Mouse (Mus musculus): Measurements from ENCODE around the gene Enpp4. TPM values are rescaled to one million over a fixed set of nuclear protein-coding genes. Genes with fewer than 3 reads are reported as not detected.

Enpp4 gene
- total RNA-seq (2021), result 10 to 100 TPM; 19.0 to 19.1 TPM

DNA sequence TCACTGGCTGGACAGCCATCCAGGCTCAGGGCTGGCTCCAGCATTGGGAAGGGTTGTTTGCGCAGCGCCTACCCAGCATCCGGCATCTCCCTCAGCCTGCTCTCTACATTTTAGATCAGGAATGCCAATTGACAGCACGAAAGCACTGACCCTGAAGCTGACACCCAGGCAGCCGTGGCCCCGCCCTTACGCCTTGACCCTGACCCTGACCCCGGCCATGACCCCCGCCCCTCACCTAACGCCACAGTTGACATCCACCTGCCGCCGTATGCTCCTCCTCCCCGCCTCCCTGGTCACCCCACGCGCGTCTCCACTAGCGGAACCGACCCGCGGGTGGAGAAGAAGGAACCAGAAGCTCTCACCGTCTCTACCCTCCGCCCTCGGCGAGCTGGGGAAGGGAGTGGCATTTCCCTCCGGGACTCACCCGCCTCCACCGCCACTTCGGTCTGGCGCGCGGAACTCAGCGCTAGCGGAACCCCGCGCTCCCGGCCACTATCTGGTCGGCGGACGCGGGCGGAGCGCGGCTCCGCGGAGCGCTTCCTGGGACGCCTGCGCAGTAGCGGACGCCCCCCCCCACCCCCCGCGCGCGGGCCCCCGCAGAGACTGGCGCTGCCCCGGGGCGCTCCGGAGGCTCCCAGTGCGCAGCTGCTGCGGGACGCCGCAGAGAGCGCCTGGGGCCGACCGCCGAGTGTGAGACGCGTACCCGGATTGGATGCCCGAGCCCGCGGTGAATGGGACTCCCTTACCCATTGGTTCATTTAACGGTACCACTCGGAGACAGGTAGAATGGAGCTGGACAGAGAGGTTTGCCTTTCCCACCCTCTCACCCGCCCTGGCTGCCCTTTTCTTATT, at the start of gene Enpp4:
Gene Enpp4, minus strand, starts transcription at position 523 of the 852 bp plus-strand sequence.
- peak; percentile 84 for DNase-seq (ENCODE audit: low spot score)
- intact Hi-C loops (cut with DNase I), result no loop called here

DNA sequence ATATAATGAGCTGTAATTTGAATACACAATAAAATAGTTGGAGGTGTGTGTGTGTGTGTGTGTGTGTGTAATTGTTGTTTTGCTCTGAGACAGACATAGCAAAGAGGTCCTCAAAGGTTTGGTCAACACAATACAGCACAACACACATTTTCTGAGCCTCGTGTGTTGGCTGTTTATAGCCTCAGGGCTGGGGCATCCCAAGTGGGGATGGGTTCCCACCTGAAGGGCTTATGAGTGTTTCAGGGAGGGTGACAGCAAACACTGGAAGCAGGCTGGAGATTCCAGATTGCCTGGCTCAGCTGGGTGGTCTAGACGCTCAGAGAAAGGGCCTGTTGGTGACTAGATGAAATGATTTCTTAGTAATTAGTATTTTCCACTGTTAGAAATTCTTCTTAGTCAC, 49.6 kb upstream of the Enpp4 start:
- DNase-seq (ENCODE audit: low spot score), result no peak
- intact Hi-C loops (cut with DNase I), result no loop called here

DNA sequence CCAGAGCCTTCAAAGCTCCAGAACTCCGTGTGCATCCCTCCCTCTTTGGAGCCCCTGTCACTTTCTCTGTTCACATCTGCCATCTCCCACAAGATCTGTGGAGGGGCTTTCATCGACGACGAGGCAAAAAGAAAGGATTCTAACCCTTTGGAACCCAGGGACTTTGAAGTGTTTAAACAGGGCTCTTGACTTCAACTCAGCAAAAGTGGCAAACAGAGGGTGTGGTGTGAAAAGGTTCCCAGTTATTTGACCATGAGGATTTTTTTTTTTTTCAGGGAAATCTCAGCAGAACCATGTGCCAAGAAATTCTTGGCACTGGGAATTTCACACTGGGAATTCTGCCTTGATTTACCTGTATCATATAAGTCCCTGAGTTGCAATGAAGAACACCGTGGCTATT, 48.3 kb upstream of the Enpp4 start:
- intact Hi-C loops (cut with DNase I), result no loop called here

DNA sequence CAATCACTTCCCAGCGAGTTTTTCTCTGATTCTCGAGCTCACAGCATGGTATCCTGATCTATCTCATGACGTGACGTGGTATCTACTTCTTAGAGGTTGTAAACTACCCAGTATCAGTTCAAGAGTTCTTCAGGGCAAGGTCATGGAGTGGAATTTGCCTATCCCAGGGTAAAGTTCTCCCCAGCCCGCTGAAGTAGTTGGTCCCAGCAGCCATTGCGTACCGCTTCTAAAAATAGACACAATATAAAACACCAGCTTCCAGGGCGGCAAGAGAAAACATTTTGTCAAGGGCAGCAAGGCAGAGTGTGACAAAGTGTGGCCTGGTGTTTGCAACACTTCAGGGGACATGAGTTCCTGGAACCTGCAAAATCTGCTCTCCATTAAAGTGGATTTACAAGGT, 46.3 kb upstream of the Enpp4 start:
- DNase-seq (ENCODE audit: low spot score), result no peak
- intact Hi-C loops (cut with DNase I), result loop anchor here (1.0 to 2.0 kb wide), 2 partner anchors 37 to 105 kb away; partner anchors contain the start of gene Clic5

More for the DNA sequence above, 48.3 kb upstream of the Enpp4 start:
- no peak for DNase-seq (ENCODE audit: low spot score)

GRCm38 (mm10) chr17:44151130-44151529, 45.5 kb upstream of the Enpp4 start:
- intact Hi-C loops (cut with DNase I), result loop anchor here (1.0 to 2.0 kb wide), 2 partner anchors 38 to 106 kb away; partner anchors contain the start of gene Clic5

GRCm38 (mm10) chr17:44148109-44148846, 42.7 kb upstream of the Enpp4 start:
- intact Hi-C loops (cut with DNase I), result no loop called here
- no peak for DNase-seq (ENCODE audit: low spot score)

More at GRCm38 (mm10) chr17:44151130-44151529, 45.5 kb upstream of the Enpp4 start:
- DNase-seq (ENCODE audit: low spot score), result no peak

DNA sequence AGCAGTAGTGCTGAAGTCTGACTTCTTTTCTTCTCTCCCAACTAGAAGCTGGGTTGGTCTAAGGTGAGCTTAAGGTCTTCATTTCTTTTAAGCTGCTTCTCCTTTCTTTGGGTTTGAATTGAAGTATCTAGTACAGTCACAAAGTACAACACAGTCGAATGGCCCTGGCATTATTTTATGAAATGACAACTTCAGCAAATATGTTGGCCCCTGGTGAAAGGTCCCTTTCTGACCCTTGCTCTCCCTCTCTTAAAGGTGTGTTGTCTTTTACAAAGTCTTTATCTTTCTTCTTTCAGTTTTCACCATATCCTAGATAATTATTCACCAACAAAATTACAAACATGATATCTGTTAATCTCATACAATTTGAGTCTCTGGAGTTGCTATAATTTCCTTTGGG, 40.2 kb upstream of the Enpp4 start:
- DNase-seq (ENCODE audit: low spot score), result no peak
- intact Hi-C loops (cut with DNase I), result no loop called here

GRCm38 (mm10) chr17:44136863-44137640, 31.4 kb upstream of the Enpp4 start:
- intact Hi-C loops (cut with DNase I), result no loop called here
- DNase-seq (ENCODE audit: low spot score), result no peak

DNA sequence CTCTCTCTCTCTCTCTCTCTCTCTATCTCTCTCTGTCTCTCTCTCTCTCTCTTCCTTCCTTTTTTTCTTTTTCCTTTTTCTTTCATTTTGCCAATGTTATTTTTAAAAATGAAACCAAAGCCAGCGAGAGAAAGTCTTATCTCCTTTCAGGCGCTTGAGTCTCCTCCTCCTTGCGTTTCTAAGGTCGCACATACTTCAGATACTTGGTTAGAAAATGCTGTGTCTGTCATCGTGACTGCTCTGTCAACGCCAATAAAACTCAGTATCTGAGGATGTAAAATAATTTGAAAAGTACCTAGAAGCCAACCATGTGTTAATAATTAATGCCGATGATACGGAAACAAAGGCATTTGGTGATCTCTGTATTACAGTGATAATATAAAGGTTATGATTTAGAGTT, 30.4 kb upstream of the Enpp4 start:
- DNase-seq (ENCODE audit: low spot score), result no peak
- intact Hi-C loops (cut with DNase I), result no loop called here

GRCm38 (mm10) chr17:44134545-44134944, 28.9 kb upstream of the Enpp4 start:
- no peak for DNase-seq (ENCODE audit: low spot score)
- intact Hi-C loops (cut with DNase I), result loop anchor here (5.0 kb wide), 1 partner anchor 332 kb away; the partner anchor contains the start of gene Rcan2

GRCm38 (mm10) chr17:44134106-44134505, 28.5 kb upstream of the Enpp4 start:
- no peak for DNase-seq (ENCODE audit: low spot score)
- intact Hi-C loops (cut with DNase I), result loop anchor here (5.0 kb wide), 1 partner anchor 332 kb away; the partner anchor contains the start of gene Rcan2

GRCm38 (mm10) chr17:44130429-44130828, 24.8 kb upstream of the Enpp4 start:
- intact Hi-C loops (cut with DNase I), result loop anchor here (2.0 to 5.0 kb wide), 2 partner anchors 248 to 328 kb away; partner anchors contain the start of gene Rcan2
- peak; percentile 20 for DNase-seq (ENCODE audit: low spot score)

GRCm38 (mm10) chr17:44129092-44129750, 23.6 kb upstream of the Enpp4 start:
- intact Hi-C loops (cut with DNase I), result loop anchor here (1.0 to 2.0 kb wide), 2 partner anchors 53 to 428 kb away; no protein-coding TSS in a partner anchor
- no peak for DNase-seq (ENCODE audit: low spot score)

DNA sequence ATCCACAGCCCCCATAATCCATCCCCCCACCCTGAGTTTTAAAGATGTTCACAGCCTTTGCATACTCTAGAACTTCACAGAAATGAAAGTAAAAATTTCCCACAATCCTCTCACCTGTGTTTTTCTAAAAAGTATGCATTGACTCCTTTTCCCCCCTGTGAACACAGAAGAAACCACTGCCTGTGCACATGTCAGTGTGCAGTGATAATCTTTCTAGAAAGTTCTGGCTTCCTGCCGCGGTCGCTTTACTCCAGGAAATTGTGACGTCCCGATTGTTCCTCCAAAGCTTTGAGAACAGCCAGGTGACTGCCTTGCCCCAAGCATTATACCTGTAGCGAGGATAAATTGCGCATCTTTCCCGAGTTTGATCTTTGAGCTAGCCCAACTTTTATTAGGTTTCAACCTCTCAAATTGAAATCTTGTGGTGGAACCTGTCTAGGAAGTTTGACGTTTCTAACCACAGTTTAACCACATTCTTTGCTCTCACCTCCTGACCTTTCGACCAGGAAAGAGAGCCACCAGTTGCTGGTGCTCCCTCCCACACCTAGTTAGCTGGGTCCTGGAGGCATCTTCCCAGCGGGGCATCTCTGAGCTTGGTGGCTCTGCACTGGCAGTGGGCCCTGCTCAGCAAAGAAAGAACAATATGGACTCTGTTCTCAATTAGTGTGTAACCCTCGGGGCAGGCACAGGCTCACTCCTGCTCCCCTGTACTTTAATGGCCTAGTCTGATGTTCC, 15.9 kb upstream of the Enpp4 start:
- intact Hi-C loops (cut with DNase I), result no loop called here
- DNase-seq (ENCODE audit: low spot score), result no peak

DNA sequence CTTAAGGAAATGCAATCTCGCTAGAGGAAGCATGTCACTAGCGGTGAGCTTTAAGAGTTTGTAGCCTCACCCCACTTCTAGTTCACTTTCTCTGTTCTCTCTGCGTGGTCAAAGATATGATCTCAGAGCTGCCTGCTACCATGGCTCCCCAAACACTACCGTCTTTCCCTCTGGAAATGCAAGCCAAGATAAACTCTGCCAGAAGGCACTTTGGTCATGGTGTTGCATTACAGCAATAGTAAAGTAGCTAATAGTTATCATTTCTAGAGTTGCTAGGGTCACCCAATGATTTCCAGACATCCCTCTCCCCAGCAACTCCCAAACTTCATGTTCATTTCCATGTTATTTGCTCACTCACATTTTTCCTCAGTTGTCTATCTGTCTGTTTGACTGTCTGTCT, 12.6 kb upstream of the Enpp4 start:
- intact Hi-C loops (cut with DNase I), result no loop called here
- no peak for DNase-seq (ENCODE audit: low spot score)

- no peak for DNase-seq (ENCODE audit: low spot score)
- intact Hi-C loops (cut with DNase I), result no loop called here
Observed at GRCm38 (mm10) chr17:44117721-44118120, 12.1 kb upstream of the Enpp4 start.

- no peak for DNase-seq (ENCODE audit: low spot score)
- intact Hi-C loops (cut with DNase I), result no loop called here
Observed at GRCm38 (mm10) chr17:44116584-44116983, 11.0 kb upstream of the Enpp4 start.

DNA sequence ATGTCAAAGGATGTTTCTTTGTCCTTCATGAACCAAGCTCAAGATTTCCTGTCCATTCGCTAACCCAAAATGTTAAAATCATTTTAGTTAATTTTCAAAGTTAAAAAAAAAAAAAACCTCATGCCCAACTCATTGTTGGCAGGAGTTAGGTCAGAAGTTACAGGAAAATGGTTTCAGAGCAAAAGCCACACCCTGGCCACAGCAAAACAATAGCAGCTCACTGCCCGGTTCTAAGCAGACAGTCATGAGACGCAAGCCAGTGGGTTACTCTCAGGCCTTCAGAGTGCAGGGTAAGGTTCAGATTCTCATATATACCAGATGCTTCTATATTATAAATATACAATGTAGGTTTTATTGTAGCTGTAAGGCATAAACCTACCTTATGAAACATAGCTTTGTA, 2.7 kb upstream of the Enpp4 start:
- intact Hi-C loops (cut with DNase I), result no loop called here
- DNase-seq (ENCODE audit: low spot score), result no peak

DNA sequence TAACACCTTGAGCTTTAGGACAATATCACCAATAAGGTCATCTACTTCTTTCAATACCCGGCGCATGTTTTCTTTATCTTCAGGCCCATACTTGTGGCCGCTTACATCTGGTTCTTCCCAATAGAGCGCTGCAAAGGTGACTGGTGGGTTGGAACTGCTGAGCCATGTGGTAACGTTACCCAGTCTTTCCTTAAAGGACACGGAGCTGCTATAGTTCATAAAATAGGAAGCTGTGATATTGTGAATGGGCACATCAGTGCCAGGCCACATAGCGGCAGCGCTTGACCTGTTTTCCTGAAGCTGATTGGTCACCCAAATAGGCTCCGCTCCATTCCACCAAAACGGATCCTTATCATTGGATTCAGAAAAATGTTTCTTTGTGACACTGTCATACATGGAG, 3.6 kb downstream of the Enpp4 start:
- intact Hi-C loops (cut with DNase I), result no loop called here
- DNase-seq (ENCODE audit: low spot score), result no peak

Measured in heart, postnatal 25 days (tissue).